ENCODE assay signal across 21 mouse cellular contexts in the genomic region with DNA sequence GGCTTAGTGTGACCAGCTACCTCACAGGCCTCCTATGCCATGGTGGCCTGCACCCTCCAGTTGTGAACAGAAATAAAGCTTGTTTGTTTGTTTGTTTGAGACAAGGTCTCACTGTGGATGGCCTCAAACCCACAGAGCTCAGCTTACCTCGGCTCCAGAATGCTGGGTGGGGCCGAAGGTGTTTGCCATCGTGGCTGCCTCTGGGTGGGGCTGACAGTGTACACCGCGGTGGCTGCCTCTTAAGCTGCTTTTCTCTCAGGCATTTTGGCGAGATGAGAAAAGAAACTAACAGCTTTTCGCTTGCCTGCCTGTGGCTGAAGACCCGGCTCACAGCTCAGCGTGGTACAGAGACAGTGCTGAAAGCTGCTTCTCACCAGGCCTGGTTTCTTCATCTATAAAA. TPM values are rescaled to one million over a fixed set of nuclear protein-coding genes. Genes with fewer than 3 reads are reported as not detected.
"Had no signal": no experiment of that assay in that cellular context is flagged by ENCODE, and none has a peak within 500 bp of the region (broad histone marks: within the 10 kb centered on the region; RNA-seq: fewer than 3 reads in every experiment).

No protein-coding gene starts in this region.

- H3K36me3 ChIP-seq: liver, embryonic 13.5 days; lung, embryonic 15.5 days had no signal

- ATAC-seq: liver, postnatal 0 days had no signal

- H3K9me3 ChIP-seq: liver, embryonic 13.5 days; lung, embryonic 15.5 days; midbrain, embryonic 12.5 days; neural tube, embryonic 15.5 days had no signal

- H3K27ac ChIP-seq: limb, embryonic 12.5 days; liver, embryonic 13.5 days; lung, embryonic 15.5 days; macrophage; midbrain, embryonic 12.5 days; neural tube, embryonic 15.5 days had no signal

- H3K4me3 ChIP-seq: limb, embryonic 12.5 days; liver, embryonic 13.5 days; lung, embryonic 15.5 days; midbrain, embryonic 12.5 days; myocyte; neural tube, embryonic 15.5 days had no signal

- H3K4me2 ChIP-seq: limb, embryonic 12.5 days; liver, embryonic 13.5 days; lung, embryonic 15.5 days; midbrain, embryonic 12.5 days; neural tube, embryonic 15.5 days had no signal

- DNase-seq: kidney, adult 11 months; liver; liver, embryonic 13.5 days; liver, postnatal 0 days; lung, postnatal 14 days; right cerebral cortex, adult 18-20 months; right cerebral cortex, postnatal 25 days; thymus, adult 2 months; thymus, postnatal 25 days had no signal

- H3K9ac ChIP-seq: limb, embryonic 12.5 days; liver, embryonic 13.5 days; liver, postnatal 0 days; lung, embryonic 15.5 days; midbrain, embryonic 12.5 days; neural tube, embryonic 15.5 days had no signal

- H3K27me3 ChIP-seq: limb, embryonic 12.5 days; liver, embryonic 13.5 days; lung, embryonic 15.5 days; midbrain, embryonic 12.5 days; neural tube, embryonic 15.5 days had no signal

- H3K4me1 ChIP-seq: limb, embryonic 12.5 days; midbrain, embryonic 12.5 days; neural tube, embryonic 15.5 days had no signal

RNA-seq across cellular contexts. Expression of a gene that starts 9.8 kb away (rescaled TPM):
- total RNA-seq: layer of hippocampus, adult 18-20 months; layer of hippocampus, postnatal 10 days; megakaryocyte-erythroid progenitor cell, adult 5-6 weeks had no signal
- polyA plus RNA-seq: limb, embryonic 12.5 days; liver, embryonic 13.5 days; liver, postnatal 0 days; lung, embryonic 15.5 days; macrophage; myocyte; neural tube, embryonic 11.5 days; neural tube, embryonic 15.5 days; small intestine, adult 2 months; thymus, adult 2 months; urinary bladder, adult 2 months had no signal

RNA-seq across cellular contexts. Expression of a gene that starts 17.4 kb away (rescaled TPM):
- total RNA-seq: megakaryocyte-erythroid progenitor cell, adult 5-6 weeks had no signal
- polyA plus RNA-seq: limb, embryonic 12.5 days; macrophage; midbrain, embryonic 12.5 days; myocyte; neural tube, embryonic 11.5 days; urinary bladder, adult 2 months had no signal
